Mouse (Mus musculus): Measurements from ENCODE around the gene Ankrd33.

GRCm38 (mm10) chr15:101133993-101134704 lies 18.6 kb downstream of the Ankrd33 start:
- TF ChIP-seq CTCF (IDR thresholded peaks at IDR 0.05; ENCODE audit: low read depth, low read length) (no peak), TAL1 (conservative IDR thresholded peaks at IDR 0.05; ENCODE audit: low read depth, low read length) (no peak), GATA1 (IDR thresholded peaks at IDR 0.05; ENCODE audit: borderline replicate concordance, low read length) (no peak), POLR2AphosphoS5 (IDR thresholded peaks at IDR 0.05; ENCODE audit: insufficient replicate concordance, low read depth, low read length) (no peak)

Data from G1E (cell line).